Mouse (Mus musculus) intestine, embryonic 15.5 days (tissue): ENCODE measurements around the gene Slc43a3. TPM values are rescaled to one million over a fixed set of nuclear protein-coding genes. Genes with fewer than 3 reads are reported as not detected.
"Not testable (repeated sequence)": the region's sequence is repeated elsewhere in the genome, so short reads cannot be mapped to it uniquely, and the experiment has no call there.

Experiments used
- ATAC-seq: fragments of 200-750 bp; cut with Nextera tagmentation; 2 replicates; pipeline ENCODE4 v1.8.0; 2017; ENCODE audit warnings: moderate TSS enrichment, moderate library complexity
- H3K27ac ChIP-seq: fragments of 300-500 bp; sonication (generic); 2 replicates; pipeline ENCODE4 v1.5.1; 2015; ENCODE audit warnings: mild to moderate bottlenecking, inconsistent platforms
- H3K27me3 ChIP-seq: fragments of 300-500 bp; sonication (generic); replicated peaks from 2 replicates; pipeline ENCODE4 v1.6.1; 2015; ENCODE audit warnings: inconsistent platforms
- H3K36me3 ChIP-seq: fragments of 300-500 bp; sonication (generic); 2 replicates; pipeline ENCODE4 v1.6.1; 2015; ENCODE audit warnings: inconsistent platforms
- H3K4me1 ChIP-seq: fragments of 300-500 bp; sonication (generic); replicated peaks from 2 replicates; pipeline ENCODE4 v1.6.1; 2015; ENCODE audit warnings: inconsistent platforms
- H3K4me2 ChIP-seq: fragments of 300-500 bp; sonication (generic); replicated peaks from 2 replicates; pipeline ENCODE4 v1.6.1; 2015; ENCODE audit warnings: mild to moderate bottlenecking, inconsistent platforms
- H3K4me3 ChIP-seq: fragments of 300-500 bp; sonication (generic); replicated peaks from 2 replicates; pipeline ENCODE4 v1.5.1; 2015; ENCODE audit warnings: inconsistent platforms
- H3K9ac ChIP-seq: fragments of 300-500 bp; sonication (generic); 2 replicates; pipeline ENCODE4 v1.6.1; 2015; ENCODE audit warnings: inconsistent platforms
- H3K9me3 ChIP-seq: fragments of 300-500 bp; sonication (generic); 2 replicates; pipeline ENCODE4 v1.6.1; 2016; ENCODE audit warnings: inconsistent platforms
- WGBS: fragments of 180-500 bp; shearing (Covaris S2); methylation state at CpG from one replicate; pipeline ENCODE4 v1.1.7; 2015; 5-methylcytosine and 5-hydroxymethylcytosine counted together
- polyA plus RNA-seq: library from polyadenylated mRNA; unstranded; fragments of >200 nt; fragmentation: Nextera tagmentation; extraction: Ambion mirVana; gene quantifications from 2 replicates; pipeline ENCODE4 v1.2.1, GENCODE M21; 2015

Gene Slc43a3
- polyA plus RNA-seq = 45.4 and 48.2 TPM in 2 replicates

GRCm38 (mm10) chr2:84936474-84937429 lies at the start of gene Slc43a3:
Gene Slc43a3 (plus strand): TSS chr2:84936579.
- Histone ChIP-seq H3K36me3 (0 out of 2 replicates have a peak, but pooled peaks cover 2% of the 10 kb centered on the region), H3K4me3 (peak within 1 kb of the TSS; percentile 53), H3K27ac (peak within 1 kb of the TSS; percentile 81), H3K4me1 (peaks cover 19% of the 10 kb centered on the region), H3K27me3 (no peaks in the 10 kb centered on the region), H3K9ac (peak within 1 kb of the TSS; percentile 58), H3K4me2 (peak within 1 kb of the TSS; percentile 67), H3K9me3 (no peaks in the 10 kb centered on the region)
- peak; percentile 86 for ATAC-seq
- WGBS = 11% methylated on average over 38 of the region's 38 CpGs

GRCm38 (mm10) chr2:84886821-84887281 lies 49.5 kb upstream of the Slc43a3 start:
- WGBS = under 1% methylated on average over 38 of the region's 39 CpGs
- Histone ChIP-seq H3K4me3 (peak overlapping the region; percentile 59), H3K9me3 (no peaks in the 10 kb centered on the region), H3K27me3 (peaks cover 74% of the 10 kb centered on the region), H3K27ac (no peak overlapping the region), H3K4me1 (peaks cover 40% of the 10 kb centered on the region), H3K4me2 (peak overlapping the region; percentile 98), H3K36me3 (no peaks in the 10 kb centered on the region), H3K9ac (peak overlapping the region; percentile 39)
- ATAC-seq = peak; percentile 34

- peaks cover 38% of the 10 kb centered on the region for H3K4me1 ChIP-seq
Measured at GRCm38 (mm10) chr2:84887411-84888271, 48.7 kb upstream of the Slc43a3 start.

GRCm38 (mm10) chr2:84888657-84889315 lies 47.6 kb upstream of the Slc43a3 start:
- peaks cover 56% of the 10 kb centered on the region for H3K27me3 ChIP-seq
- no peak overlapping the region; the same call in 1 of the 2 replicates for H3K9ac ChIP-seq
- H3K4me2 ChIP-seq = peak overlapping the region; percentile 73
- 0 out of 2 replicates have a peak, but pooled peaks have one; percentile 16 for ATAC-seq
- WGBS = 2% methylated on average over 28 of the region's 28 CpGs
- H3K4me3 ChIP-seq = peak overlapping the region; percentile 27
- no peak overlapping the region for H3K27ac ChIP-seq
- H3K9me3 ChIP-seq = no peaks in the 10 kb centered on the region
- H3K36me3 ChIP-seq = no peaks in the 10 kb centered on the region
- H3K4me1 ChIP-seq = peaks cover 31% of the 10 kb centered on the region

More at GRCm38 (mm10) chr2:84887411-84888271, 48.7 kb upstream of the Slc43a3 start:
- Histone ChIP-seq H3K9ac (no peak overlapping the region; the same call in 1 of the 2 replicates), H3K27ac (no peak overlapping the region), H3K36me3 (no peaks in the 10 kb centered on the region), H3K4me3 (peak overlapping the region; percentile 59), H3K9me3 (no peaks in the 10 kb centered on the region), H3K4me2 (peak overlapping the region; percentile 98), H3K27me3 (peaks cover 66% of the 10 kb centered on the region)
- WGBS = under 1% methylated on average over 58 of the region's 58 CpGs
- ATAC-seq = peak; percentile 54

GRCm38 (mm10) chr2:84889316-84890044 lies 46.9 kb upstream of the Slc43a3 start:
- peak overlapping the region; percentile 27 for H3K4me3 ChIP-seq
- no peaks in the 10 kb centered on the region for H3K9me3 ChIP-seq
- 16% methylated on average over 14 of the region's 14 CpGs for WGBS
- H3K27ac ChIP-seq = no peak overlapping the region
- 0 out of 2 replicates have a peak, but pooled peaks have one; percentile 11 for ATAC-seq
- no peaks in the 10 kb centered on the region for H3K36me3 ChIP-seq
- H3K4me2 ChIP-seq = peak overlapping the region; percentile 73
- H3K9ac ChIP-seq = no peak overlapping the region; the same call in 1 of the 2 replicates
- H3K4me1 ChIP-seq = peaks cover 29% of the 10 kb centered on the region
- H3K27me3 ChIP-seq = peaks cover 49% of the 10 kb centered on the region

GRCm38 (mm10) chr2:84890045-84890340 lies 46.4 kb upstream of the Slc43a3 start:
- ATAC-seq = peak; percentile 50; the same call in 1 of the 2 replicates
- 2% methylated on average over 5 of the region's 5 CpGs for whole genome bisulfite sequencing
- Histone ChIP-seq H3K27ac (no peak overlapping the region), H3K27me3 (peaks cover 44% of the 10 kb centered on the region), H3K4me2 (no peak overlapping the region), H3K9ac (no peak overlapping the region), H3K4me3 (no peak overlapping the region), H3K4me1 (peaks cover 29% of the 10 kb centered on the region), H3K36me3 (no peaks in the 10 kb centered on the region), H3K9me3 (no peaks in the 10 kb centered on the region)

GRCm38 (mm10) chr2:84893359-84893758 lies 43.0 kb upstream of the Slc43a3 start:
- 50% methylated on average over 6 of the region's 6 CpGs for WGBS
- H3K9ac ChIP-seq = no peak overlapping the region
- H3K36me3 ChIP-seq = no peaks in the 10 kb centered on the region
- no peak overlapping the region for H3K4me3 ChIP-seq
- peaks cover 12% of the 10 kb centered on the region for H3K27me3 ChIP-seq
- no peak overlapping the region for H3K4me2 ChIP-seq
- H3K4me1 ChIP-seq = peaks cover 10% of the 10 kb centered on the region; the same call in 1 of the 2 replicates
- no peak for ATAC-seq
- no peaks in the 10 kb centered on the region for H3K9me3 ChIP-seq
- no peak overlapping the region for H3K27ac ChIP-seq

GRCm38 (mm10) chr2:84895495-84896198 lies 40.7 kb upstream of the Slc43a3 start:
- WGBS = 34% methylated on average over 4 of the region's 4 CpGs
- Histone ChIP-seq H3K4me2 (no peak overlapping the region), H3K9me3 (no peaks in the 10 kb centered on the region), H3K27ac (no peak overlapping the region), H3K27me3 (0 out of 2 replicates have a peak, but pooled peaks cover 2% of the 10 kb centered on the region), H3K4me3 (no peak overlapping the region), H3K4me1 (no peaks in the 10 kb centered on the region), H3K36me3 (no peaks in the 10 kb centered on the region), H3K9ac (no peak overlapping the region)
- peak; percentile 66 for ATAC-seq

- H3K27me3 ChIP-seq, H3K4me3 ChIP-seq, H3K9ac ChIP-seq, H3K4me2 ChIP-seq, H3K36me3 ChIP-seq, H3K4me1 ChIP-seq, H3K27ac ChIP-seq, ATAC-seq, H3K9me3 ChIP-seq: not testable (repeated sequence)
- 89% methylated on average over 6 of the region's 6 CpGs for WGBS
Measured at GRCm38 (mm10) chr2:84896686-84897085, 39.7 kb upstream of the Slc43a3 start.

GRCm38 (mm10) chr2:84912722-84913121 lies 23.7 kb upstream of the Slc43a3 start:
- H3K27me3 ChIP-seq = no peaks in the 10 kb centered on the region
- no peak overlapping the region for H3K9ac ChIP-seq
- no peaks in the 10 kb centered on the region for H3K36me3 ChIP-seq
- no peaks in the 10 kb centered on the region for H3K9me3 ChIP-seq
- no peak; the same call in 1 of the 2 replicates for ATAC-seq
- no peak overlapping the region for H3K4me3 ChIP-seq
- H3K4me1 ChIP-seq = peaks cover 7% of the 10 kb centered on the region; the same call in 1 of the 2 replicates
- no peak overlapping the region for H3K4me2 ChIP-seq
- H3K27ac ChIP-seq = no peak overlapping the region
- WGBS = 44% methylated on average over 3 of the region's 3 CpGs
